Mouse (Mus musculus) intestine, embryonic 15.5 days (tissue): ENCODE measurements around the gene Olfr12. TPM values are rescaled to one million over a fixed set of nuclear protein-coding genes. Genes with fewer than 3 reads are reported as not detected.

Experiments used
- ATAC-seq: fragments of 200-750 bp; cut with Nextera tagmentation; 2 replicates; pipeline ENCODE4 v1.8.0; 2017; ENCODE audit warnings: moderate TSS enrichment, moderate library complexity
- H3K27ac ChIP-seq: fragments of 300-500 bp; sonication (generic); 2 replicates; pipeline ENCODE4 v1.5.1; 2015; ENCODE audit warnings: mild to moderate bottlenecking, inconsistent platforms
- H3K27me3 ChIP-seq: fragments of 300-500 bp; sonication (generic); replicated peaks from 2 replicates; pipeline ENCODE4 v1.6.1; 2015; ENCODE audit warnings: inconsistent platforms
- H3K36me3 ChIP-seq: fragments of 300-500 bp; sonication (generic); 2 replicates; pipeline ENCODE4 v1.6.1; 2015; ENCODE audit warnings: inconsistent platforms
- H3K4me1 ChIP-seq: fragments of 300-500 bp; sonication (generic); replicated peaks from 2 replicates; pipeline ENCODE4 v1.6.1; 2015; ENCODE audit warnings: inconsistent platforms
- H3K4me2 ChIP-seq: fragments of 300-500 bp; sonication (generic); replicated peaks from 2 replicates; pipeline ENCODE4 v1.6.1; 2015; ENCODE audit warnings: mild to moderate bottlenecking, inconsistent platforms
- H3K4me3 ChIP-seq: fragments of 300-500 bp; sonication (generic); replicated peaks from 2 replicates; pipeline ENCODE4 v1.5.1; 2015; ENCODE audit warnings: inconsistent platforms
- H3K9ac ChIP-seq: fragments of 300-500 bp; sonication (generic); 2 replicates; pipeline ENCODE4 v1.6.1; 2015; ENCODE audit warnings: inconsistent platforms
- H3K9me3 ChIP-seq: fragments of 300-500 bp; sonication (generic); 2 replicates; pipeline ENCODE4 v1.6.1; 2016; ENCODE audit warnings: inconsistent platforms
- WGBS: fragments of 180-500 bp; shearing (Covaris S2); methylation state at CpG from one replicate; pipeline ENCODE4 v1.1.7; 2015; 5-methylcytosine and 5-hydroxymethylcytosine counted together
- polyA plus RNA-seq: library from polyadenylated mRNA; unstranded; fragments of >200 nt; fragmentation: Nextera tagmentation; extraction: Ambion mirVana; gene quantifications from 2 replicates; pipeline ENCODE4 v1.2.1, GENCODE M21; 2015

Gene Olfr12
- polyA plus RNA-seq, 1 experiment from 2014 or later = not detected

DNA sequence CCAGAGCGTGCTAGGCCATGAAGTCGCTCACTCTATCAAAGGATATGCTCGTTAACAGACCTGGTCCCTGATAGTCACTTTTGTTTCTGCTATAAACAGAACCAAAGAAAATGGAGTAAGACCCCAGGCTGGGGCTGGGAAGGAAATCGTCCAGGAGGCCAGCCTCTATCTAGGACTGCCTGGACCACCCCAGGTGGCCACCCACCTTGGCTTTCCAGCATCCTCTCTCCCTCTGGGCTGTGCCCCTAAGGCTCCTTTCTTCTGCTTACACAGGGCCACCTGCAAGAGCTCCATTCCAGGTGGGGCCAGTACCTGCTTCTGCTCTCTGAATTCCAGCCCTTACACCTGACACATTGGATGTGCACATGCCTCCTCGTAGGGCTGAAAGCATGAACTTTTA, 14.6 kb downstream of the Olfr12 start:
- Histone ChIP-seq H3K4me3 (no peak overlapping the region), H3K9ac (no peak overlapping the region), H3K4me1 (no peaks in the 10 kb centered on the region), H3K27ac (no peak overlapping the region), H3K27me3 (no peaks in the 10 kb centered on the region), H3K36me3 (peaks cover 10% of the 10 kb centered on the region), H3K4me2 (no peak overlapping the region), H3K9me3 (no peaks in the 10 kb centered on the region)
- no peak for ATAC-seq
- WGBS = 80% methylated on average over 5 of the region's 5 CpGs

DNA sequence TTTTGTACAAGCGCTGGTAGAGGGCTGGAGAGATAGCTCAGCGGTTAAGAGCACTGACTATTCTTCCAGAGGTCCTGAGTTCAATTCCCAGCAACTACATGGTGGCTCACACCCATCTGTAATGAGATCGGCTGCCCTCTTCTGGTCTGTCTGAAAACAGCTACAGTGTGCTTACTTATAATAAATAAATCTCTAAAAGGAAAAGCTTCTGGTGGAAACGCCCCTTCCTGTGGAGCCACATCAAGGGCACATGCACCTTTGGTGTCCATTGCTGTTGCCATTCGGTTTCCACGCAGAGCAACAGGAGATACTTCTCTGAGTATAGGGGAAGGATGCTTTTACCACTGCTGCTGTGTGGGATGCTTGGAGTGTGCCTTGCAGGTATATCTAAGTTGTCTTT, 15.4 kb downstream of the Olfr12 start:
- 63% methylated on average over 6 of the region's 6 CpGs for WGBS
- Histone ChIP-seq H3K36me3 (peaks cover 14% of the 10 kb centered on the region), H3K9ac (no peak overlapping the region), H3K27ac (no peak overlapping the region), H3K4me3 (no peak overlapping the region), H3K27me3 (no peaks in the 10 kb centered on the region), H3K4me2 (no peak overlapping the region), H3K9me3 (no peaks in the 10 kb centered on the region), H3K4me1 (no peaks in the 10 kb centered on the region)
- ATAC-seq = no peak

DNA sequence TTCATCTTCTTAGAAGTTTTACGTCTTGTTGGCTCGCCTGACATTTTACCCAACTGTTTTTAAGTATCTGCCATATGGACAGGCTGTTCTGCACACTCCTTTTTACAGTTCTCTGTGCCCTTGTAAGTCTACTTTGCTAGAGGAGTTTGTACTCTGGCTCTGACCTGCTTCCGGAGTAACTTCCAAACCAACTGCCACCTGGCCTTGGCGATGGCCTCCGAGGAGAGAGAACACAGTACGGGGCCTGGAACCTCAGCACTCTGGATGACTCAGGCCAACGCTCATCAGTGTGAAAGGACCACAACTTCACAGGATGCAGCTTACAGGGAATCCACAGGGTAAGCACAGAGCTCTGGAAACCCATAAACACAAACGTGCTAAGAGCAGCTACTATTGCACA, 16.1 kb downstream of the Olfr12 start:
- Histone ChIP-seq H3K27ac (no peak overlapping the region), H3K36me3 (peaks cover 16% of the 10 kb centered on the region), H3K9ac (no peak overlapping the region), H3K27me3 (no peaks in the 10 kb centered on the region), H3K4me3 (no peak overlapping the region), H3K9me3 (no peaks in the 10 kb centered on the region), H3K4me2 (no peak overlapping the region), H3K4me1 (no peaks in the 10 kb centered on the region)
- 79% methylated on average over 8 of the region's 8 CpGs for WGBS
- ATAC-seq = no peak

DNA sequence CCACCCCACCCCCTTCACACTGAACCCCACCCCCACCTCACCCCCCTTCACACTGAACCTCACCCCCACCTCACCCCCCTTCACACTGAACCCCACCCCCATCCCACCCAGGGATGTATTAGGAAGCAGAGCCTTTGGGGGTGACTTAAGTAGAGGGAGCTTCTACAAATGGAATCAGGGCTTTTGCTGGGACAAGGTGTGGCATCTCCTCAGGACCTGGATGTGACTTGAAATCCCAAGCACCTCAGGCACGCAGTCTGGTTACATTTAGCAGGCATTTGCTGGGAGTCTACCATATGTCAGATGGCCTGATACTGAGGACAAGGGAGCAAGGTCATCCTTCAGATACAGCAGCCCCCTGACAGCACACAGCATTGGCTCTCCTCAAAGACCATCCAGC, 17.0 kb downstream of the Olfr12 start:
- 64% methylated on average over 1 of the region's 1 CpGs for WGBS
- H3K4me2 ChIP-seq = no peak overlapping the region
- H3K9me3 ChIP-seq = no peaks in the 10 kb centered on the region
- no peak overlapping the region for H3K27ac ChIP-seq
- no peaks in the 10 kb centered on the region for H3K4me1 ChIP-seq
- no peak overlapping the region for H3K9ac ChIP-seq
- peaks cover 19% of the 10 kb centered on the region for H3K36me3 ChIP-seq
- no peak overlapping the region for H3K4me3 ChIP-seq
- ATAC-seq = no peak
- no peaks in the 10 kb centered on the region for H3K27me3 ChIP-seq

DNA sequence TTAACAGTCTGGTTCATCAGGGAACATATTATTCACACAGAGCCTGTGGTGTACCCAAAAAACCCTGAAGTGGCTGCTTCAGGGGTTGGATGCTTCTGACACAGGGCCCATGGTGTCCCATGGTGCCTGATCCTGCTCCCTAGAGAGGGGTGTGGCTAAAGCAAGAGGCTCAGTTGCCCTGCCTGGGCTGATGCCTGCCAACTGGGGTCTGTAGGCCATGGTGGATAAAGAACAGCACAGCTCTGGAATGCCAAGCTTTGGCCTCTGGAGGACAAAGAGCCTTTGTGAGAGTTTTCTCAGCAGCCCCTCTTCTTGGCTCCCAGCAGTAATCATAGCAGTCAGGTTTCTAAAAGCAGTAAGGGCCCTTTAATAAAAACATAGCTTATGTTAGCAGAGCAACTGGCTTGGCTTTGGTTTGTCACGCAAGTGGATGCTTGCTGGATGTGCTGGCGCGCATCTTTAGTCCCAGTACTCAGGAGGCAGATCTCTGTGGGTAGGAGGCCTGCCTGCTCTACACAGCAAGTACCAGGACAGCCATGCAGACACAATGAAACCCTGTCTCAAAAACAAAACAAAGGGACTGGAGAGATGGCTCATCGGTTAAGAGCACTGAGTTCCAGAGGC, 17.5 kb downstream of the Olfr12 start:
- Histone ChIP-seq H3K9ac (no peak overlapping the region), H3K4me3 (no peak overlapping the region), H3K27me3 (no peaks in the 10 kb centered on the region), H3K4me2 (no peak overlapping the region), H3K36me3 (peaks cover 19% of the 10 kb centered on the region), H3K27ac (no peak overlapping the region), H3K9me3 (no peaks in the 10 kb centered on the region), H3K4me1 (peaks cover 1% of the 10 kb centered on the region)
- WGBS = 73% methylated on average over 4 of the region's 4 CpGs
- peak; percentile 34; the same call in 1 of the 2 replicates for ATAC-seq

DNA sequence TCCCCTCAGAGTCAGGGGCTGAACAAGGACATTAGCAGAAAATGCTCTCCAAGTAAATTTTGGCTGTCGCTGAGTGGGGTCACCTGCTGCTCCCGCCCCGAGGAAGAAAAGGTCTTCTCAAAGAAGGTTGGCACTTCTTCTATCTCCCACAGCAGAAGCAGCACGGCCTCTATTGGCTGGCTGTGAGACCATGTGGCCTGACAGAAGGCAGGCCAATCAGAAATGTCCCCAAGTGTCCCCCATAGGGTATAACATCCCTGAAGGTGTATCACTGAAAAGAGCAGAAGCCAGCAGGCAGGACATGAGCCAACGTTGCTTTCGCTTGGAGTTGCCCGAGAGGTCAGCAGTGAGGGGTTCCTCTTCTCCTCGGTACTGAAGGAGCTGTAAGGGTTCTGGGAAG, 18.4 kb downstream of the Olfr12 start:
- no peak overlapping the region for H3K4me3 ChIP-seq
- peaks cover 10% of the 10 kb centered on the region for H3K4me1 ChIP-seq
- no peak overlapping the region for H3K27ac ChIP-seq
- WGBS = 88% methylated on average over 8 of the region's 8 CpGs
- no peak overlapping the region for H3K9ac ChIP-seq
- H3K4me2 ChIP-seq = no peak overlapping the region
- ATAC-seq = no peak
- no peaks in the 10 kb centered on the region for H3K9me3 ChIP-seq
- H3K36me3 ChIP-seq = peaks cover 19% of the 10 kb centered on the region
- H3K27me3 ChIP-seq = no peaks in the 10 kb centered on the region

DNA sequence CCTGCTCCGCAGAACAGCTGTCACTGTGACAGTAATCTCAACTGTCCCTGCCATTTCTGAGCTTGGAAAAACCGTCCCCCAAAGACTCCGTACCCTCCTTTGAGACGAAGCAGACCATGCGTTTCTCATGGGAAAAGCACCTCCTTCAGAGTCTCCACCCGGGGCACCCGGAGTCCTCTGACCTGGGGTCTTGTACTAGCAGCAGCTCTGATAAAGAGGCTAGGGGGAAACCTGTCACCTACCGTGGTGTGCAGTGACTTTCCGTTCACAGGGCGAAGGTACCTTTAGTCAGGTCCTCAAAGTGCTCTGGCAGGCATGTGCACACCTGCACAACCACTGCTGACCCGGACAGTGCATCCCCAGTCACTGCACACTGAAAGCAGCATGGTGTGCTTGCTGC, 19.1 kb downstream of the Olfr12 start:
- H3K4me1 ChIP-seq = peaks cover 12% of the 10 kb centered on the region
- ATAC-seq = no peak
- no peak overlapping the region for H3K4me3 ChIP-seq

DNA sequence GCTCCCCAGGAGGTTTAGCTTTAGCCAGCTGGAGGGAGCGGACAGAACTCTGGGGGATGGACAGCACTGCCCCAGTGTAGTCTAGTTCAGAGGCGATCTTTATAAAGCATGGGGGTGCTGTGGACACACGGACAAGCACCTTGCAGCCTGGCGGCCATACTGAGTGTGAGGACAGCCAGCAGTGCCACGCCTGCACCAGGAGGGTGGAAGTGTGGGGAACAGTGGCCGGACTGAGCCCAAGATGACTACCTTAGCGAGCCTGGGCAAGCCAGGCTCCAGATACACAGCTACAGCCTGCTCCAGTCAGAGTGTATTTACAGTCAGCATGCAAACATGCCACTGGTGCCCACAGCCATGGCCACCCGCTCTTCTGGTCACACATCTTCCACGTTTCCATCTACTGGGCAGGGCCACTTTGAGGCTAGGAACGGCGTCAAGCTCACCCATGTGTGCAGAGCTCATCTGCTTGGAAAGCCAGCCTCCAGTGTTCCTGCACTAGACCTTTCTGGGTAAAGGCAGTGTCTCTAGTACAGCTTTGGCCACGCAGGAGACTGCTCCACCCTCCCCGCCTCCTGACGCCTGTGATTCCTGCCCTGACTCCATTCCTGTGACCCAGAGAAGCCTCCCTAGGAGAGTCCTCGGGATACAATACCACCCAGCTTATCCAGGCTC, 20.0 kb downstream of the Olfr12 start:
- no peak overlapping the region for H3K27ac ChIP-seq
- 88% methylated on average over 15 of the region's 15 CpGs for WGBS
- no peaks in the 10 kb centered on the region for H3K9me3 ChIP-seq
- peaks cover 19% of the 10 kb centered on the region for H3K36me3 ChIP-seq
- no peak overlapping the region for H3K9ac ChIP-seq
- H3K4me3 ChIP-seq = no peak overlapping the region
- H3K4me2 ChIP-seq = no peak overlapping the region
- H3K27me3 ChIP-seq = no peaks in the 10 kb centered on the region
- ATAC-seq = no peak
- peaks cover 17% of the 10 kb centered on the region for H3K4me1 ChIP-seq

More for the DNA sequence above, 19.1 kb downstream of the Olfr12 start:
- H3K27ac ChIP-seq = no peak overlapping the region
- H3K36me3 ChIP-seq = peaks cover 19% of the 10 kb centered on the region
- no peaks in the 10 kb centered on the region for H3K9me3 ChIP-seq
- WGBS = 93% methylated on average over 11 of the region's 11 CpGs
- H3K9ac ChIP-seq = no peak overlapping the region
- no peaks in the 10 kb centered on the region for H3K27me3 ChIP-seq
- H3K4me2 ChIP-seq = no peak overlapping the region

DNA sequence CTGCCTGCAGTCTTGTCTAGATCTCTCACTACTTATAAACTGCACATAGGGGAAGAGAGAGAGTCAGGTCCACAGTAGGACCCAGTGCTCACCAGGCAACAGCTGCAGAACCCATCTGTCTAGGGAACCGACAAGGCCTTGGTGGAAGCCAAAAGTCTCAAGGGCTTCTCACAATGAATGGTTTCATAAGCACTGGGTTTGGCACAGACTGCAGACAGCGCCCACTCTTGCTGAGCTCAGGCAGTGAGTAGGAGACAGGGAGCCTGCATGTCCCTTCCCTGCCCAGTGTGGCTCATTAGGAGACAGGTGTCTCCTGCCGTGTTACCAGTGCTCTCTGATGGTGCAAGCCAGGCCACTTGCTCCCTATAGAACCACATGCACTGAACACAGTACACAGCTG, 20.6 kb downstream of the Olfr12 start:
- Histone ChIP-seq H3K9ac (no peak overlapping the region), H3K4me3 (no peak overlapping the region)

DNA sequence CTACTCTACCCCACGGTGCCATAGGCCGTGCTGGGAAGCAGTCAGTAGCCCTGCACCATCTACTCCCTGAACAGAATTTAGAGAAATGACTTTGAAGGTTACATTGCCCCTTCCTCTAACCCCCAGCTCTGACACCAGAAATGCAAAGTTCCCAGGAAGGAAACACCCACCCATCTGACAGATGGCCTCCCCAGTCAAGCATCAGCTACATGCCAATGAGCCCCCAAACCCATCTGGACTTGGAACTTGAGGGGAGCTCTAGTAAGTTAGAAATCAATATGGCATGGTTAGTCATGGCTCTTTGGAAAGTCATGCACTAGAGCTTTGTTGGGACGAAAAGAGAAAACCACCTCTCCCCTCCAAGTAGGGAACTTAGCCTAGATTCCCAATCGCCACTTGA, 21.1 kb downstream of the Olfr12 start:
- Histone ChIP-seq H3K9me3 (no peaks in the 10 kb centered on the region), H3K9ac (no peak overlapping the region), H3K4me2 (no peak overlapping the region), H3K4me3 (no peak overlapping the region), H3K27ac (no peak overlapping the region), H3K27me3 (no peaks in the 10 kb centered on the region), H3K36me3 (peaks cover 19% of the 10 kb centered on the region), H3K4me1 (peaks cover 17% of the 10 kb centered on the region)
- WGBS = 93% methylated on average over 4 of the region's 4 CpGs
- ATAC-seq = no peak

More for the DNA sequence above, 20.6 kb downstream of the Olfr12 start:
- 79% methylated on average over 3 of the region's 3 CpGs for WGBS
- peaks cover 19% of the 10 kb centered on the region for H3K36me3 ChIP-seq
- no peak for ATAC-seq
- no peaks in the 10 kb centered on the region for H3K9me3 ChIP-seq
- no peak overlapping the region for H3K27ac ChIP-seq
- peaks cover 17% of the 10 kb centered on the region for H3K4me1 ChIP-seq
- no peak overlapping the region for H3K4me2 ChIP-seq
- H3K27me3 ChIP-seq = no peaks in the 10 kb centered on the region

DNA sequence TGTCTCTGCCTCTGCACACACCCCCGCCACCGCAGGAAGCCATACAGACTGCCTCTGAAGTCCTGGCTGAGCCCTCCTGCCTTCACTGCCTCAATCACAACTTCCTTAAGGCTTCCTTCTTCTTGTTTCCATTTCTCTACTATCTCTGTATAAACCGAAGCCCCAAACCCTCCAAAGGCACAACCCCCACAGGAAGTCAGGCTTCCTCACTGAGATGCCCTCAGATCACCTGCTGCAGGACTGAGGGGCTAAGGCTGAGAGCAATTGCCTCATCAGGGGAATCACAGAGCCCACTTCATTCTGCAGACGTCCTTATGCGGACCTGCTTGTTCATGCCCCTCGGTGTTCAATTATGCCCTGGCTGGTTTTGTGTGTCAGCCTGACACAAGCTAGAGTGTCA, 22.8 kb downstream of the Olfr12 start:
- Histone ChIP-seq H3K36me3 (peaks cover 19% of the 10 kb centered on the region), H3K9ac (no peak overlapping the region), H3K27me3 (no peaks in the 10 kb centered on the region), H3K27ac (no peak overlapping the region), H3K4me1 (peaks cover 17% of the 10 kb centered on the region), H3K4me2 (peak overlapping the region; percentile 86), H3K4me3 (no peak overlapping the region; the same call in 1 of the 2 replicates), H3K9me3 (no peaks in the 10 kb centered on the region)
- WGBS = 81% methylated on average over 6 of the region's 6 CpGs
- no peak for ATAC-seq

DNA sequence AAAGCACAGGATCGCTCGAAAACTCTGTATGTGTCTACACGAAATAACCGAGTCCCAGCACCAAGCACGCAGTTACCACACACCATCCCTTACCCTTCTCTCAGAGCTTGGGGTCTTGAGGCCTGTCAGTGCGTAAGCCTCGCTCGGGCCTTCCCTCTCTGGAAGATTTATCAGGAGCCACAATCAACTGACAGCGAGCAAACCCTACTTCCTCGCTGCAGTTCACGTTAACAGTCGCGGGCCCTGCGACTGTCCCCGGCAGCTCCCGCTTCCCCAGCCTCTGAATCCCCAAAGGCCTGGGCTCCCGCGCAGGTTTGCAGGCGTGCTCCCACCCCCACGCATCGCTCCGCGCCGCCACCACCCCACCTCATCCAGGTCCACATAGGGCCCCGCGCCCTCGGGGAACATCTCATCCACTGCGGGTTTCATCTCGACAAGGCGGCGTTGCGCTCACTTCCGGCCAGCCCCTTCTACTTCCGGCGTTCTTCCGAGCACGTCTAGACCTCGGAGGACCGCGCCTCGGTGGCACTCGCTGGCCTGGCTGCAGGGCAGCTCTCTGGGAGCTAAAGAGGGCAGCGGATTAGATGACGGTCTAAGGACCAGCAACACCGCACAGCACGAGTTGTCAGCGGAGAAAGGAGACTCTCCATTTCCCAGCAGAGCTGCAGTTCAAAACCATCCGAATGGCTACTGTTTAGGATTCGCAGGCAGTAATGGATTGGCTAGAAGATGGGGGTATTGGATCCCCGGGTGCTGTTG, 24.1 kb downstream of the Olfr12 start, which contains the start of gene Cops9:
TSS of gene Cops9 (minus strand) at position 472 of the 759 bp plus-strand sequence.
- 1% methylated on average over 50 of the region's 50 CpGs for WGBS
- Histone ChIP-seq H3K4me3 (peak within 1 kb of the TSS; percentile 97), H3K9ac (peak within 1 kb of the TSS; percentile 96), H3K27me3 (no peaks in the 10 kb centered on the region), H3K4me1 (peaks cover 17% of the 10 kb centered on the region), H3K4me2 (peak within 1 kb of the TSS; percentile 86), H3K27ac (peak within 1 kb of the TSS; percentile 71), H3K36me3 (peaks cover 11% of the 10 kb centered on the region), H3K9me3 (no peaks in the 10 kb centered on the region)
- ATAC-seq = peak; percentile 96
